Mouse (Mus musculus) brain, embryonic 14.5 days (tissue): ENCODE measurements around the gene Alg9.

Experiments
- CTCF ChIP-seq: fragments of 200-500 bp; IDR thresholded peaks from 2 replicates; pipeline ENCODE4 v1.5.1; 2012; ENCODE audit warnings: inconsistent platforms, mild to moderate bottlenecking, moderate library complexity, borderline replicate concordance; ENCODE audit not compliant: insufficient read depth, insufficient read length; ENCODE audit errors: extremely low read depth
- POLR2A ChIP-seq: fragments of 200-500 bp; IDR thresholded peaks from 2 replicates; pipeline ENCODE4 v1.6.1; 2012; ENCODE audit warnings: mild to moderate bottlenecking, inconsistent platforms, borderline replicate concordance; ENCODE audit not compliant: poor library complexity, insufficient read depth, insufficient read length, severe bottlenecking; ENCODE audit errors: extremely low read depth

DNA sequence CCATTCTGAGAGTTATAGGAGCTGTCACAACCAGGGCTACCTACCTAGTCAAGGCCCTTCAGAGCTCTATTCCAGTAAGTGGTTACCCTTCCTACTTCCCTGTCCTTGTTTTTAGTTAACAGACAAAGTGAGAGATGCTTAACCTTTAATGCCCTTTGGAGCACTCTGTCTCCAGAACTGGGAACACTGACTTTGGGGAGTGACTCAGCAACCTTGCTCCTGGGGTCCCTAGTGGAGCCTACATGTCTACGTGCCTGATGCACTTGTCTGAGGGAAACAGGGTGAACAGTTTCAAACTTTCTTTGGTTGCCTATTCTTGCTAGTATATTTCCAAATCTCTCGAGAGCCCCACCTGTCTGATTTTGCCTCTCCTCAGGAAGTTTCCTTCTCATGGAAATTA lies 32.1 kb upstream of the Alg9 start:
- no peak for TF ChIP-seq CTCF
- TF ChIP-seq POLR2A: no peak
